Mouse (Mus musculus) forebrain, embryonic 16.5 days (tissue): ENCODE measurements around the gene Arhgap11a. TPM values are rescaled to one million over a fixed set of nuclear protein-coding genes. Genes with fewer than 3 reads are reported as not detected.

Experiments used
- ATAC-seq: fragments of 200-750 bp; cut with Nextera tagmentation; 2 replicates; pipeline ENCODE4 v1.8.0; 2017; ENCODE audit warnings: mild to moderate bottlenecking, moderate library complexity
- H3K27ac ChIP-seq: fragments of 300-500 bp; sonication (generic); 2 replicates; pipeline ENCODE4 v1.5.1; 2014; ENCODE audit warnings: low read length, control low read depth
- H3K27me3 ChIP-seq: fragments of 300-500 bp; sonication (generic); replicated peaks from 2 replicates; pipeline ENCODE4 v1.6.1; 2014; ENCODE audit warnings: low read length; ENCODE audit not compliant: control insufficient read depth, insufficient read depth
- H3K36me3 ChIP-seq: fragments of 300-500 bp; sonication (generic); 2 replicates; pipeline ENCODE4 v1.6.1; 2014; ENCODE audit not compliant: control insufficient read depth, insufficient read depth
- H3K4me1 ChIP-seq: fragments of 300-500 bp; sonication (generic); replicated peaks from 2 replicates; pipeline ENCODE4 v1.6.1; 2014; ENCODE audit warnings: low read length; ENCODE audit not compliant: control insufficient read depth, insufficient read depth
- H3K4me2 ChIP-seq: fragments of 300-500 bp; sonication (generic); 2 replicates; pipeline ENCODE4 v1.6.1; 2014; ENCODE audit warnings: mild to moderate bottlenecking, low read length, control low read depth
- H3K4me3 ChIP-seq: fragments of 300-500 bp; sonication (generic); replicated peaks from 2 replicates; pipeline ENCODE4 v1.5.1; 2014; ENCODE audit warnings: mild to moderate bottlenecking, low read length, control low read depth
- H3K9ac ChIP-seq: fragments of 300-500 bp; sonication (generic); replicated peaks from 2 replicates; pipeline ENCODE4 v1.6.1; 2014; ENCODE audit warnings: low read depth, low read length, control low read depth
- H3K9me3 ChIP-seq: fragments of 300-500 bp; sonication (generic); 2 replicates; pipeline ENCODE4 v1.6.1; 2016; ENCODE audit warnings: low read length; ENCODE audit not compliant: control insufficient read depth
- WGBS: fragments of 180-500 bp; shearing (Covaris S2); extraction: QIAGEN DNeasy Blood & Tissue Kit; methylation state at CpG from one replicate; pipeline ENCODE4 v1.1.7; 2014; 5-methylcytosine and 5-hydroxymethylcytosine counted together
- polyA plus RNA-seq: library from polyadenylated mRNA; unstranded; fragments of >200 nt; fragmentation: Nextera tagmentation; extraction: Ambion mirVana; gene quantifications from 2 replicates; pipeline ENCODE4 v1.2.1, GENCODE M21; 2015

Arhgap11a gene
- 28.1 and 38.4 TPM in 2 replicates for polyA plus RNA-seq

DNA sequence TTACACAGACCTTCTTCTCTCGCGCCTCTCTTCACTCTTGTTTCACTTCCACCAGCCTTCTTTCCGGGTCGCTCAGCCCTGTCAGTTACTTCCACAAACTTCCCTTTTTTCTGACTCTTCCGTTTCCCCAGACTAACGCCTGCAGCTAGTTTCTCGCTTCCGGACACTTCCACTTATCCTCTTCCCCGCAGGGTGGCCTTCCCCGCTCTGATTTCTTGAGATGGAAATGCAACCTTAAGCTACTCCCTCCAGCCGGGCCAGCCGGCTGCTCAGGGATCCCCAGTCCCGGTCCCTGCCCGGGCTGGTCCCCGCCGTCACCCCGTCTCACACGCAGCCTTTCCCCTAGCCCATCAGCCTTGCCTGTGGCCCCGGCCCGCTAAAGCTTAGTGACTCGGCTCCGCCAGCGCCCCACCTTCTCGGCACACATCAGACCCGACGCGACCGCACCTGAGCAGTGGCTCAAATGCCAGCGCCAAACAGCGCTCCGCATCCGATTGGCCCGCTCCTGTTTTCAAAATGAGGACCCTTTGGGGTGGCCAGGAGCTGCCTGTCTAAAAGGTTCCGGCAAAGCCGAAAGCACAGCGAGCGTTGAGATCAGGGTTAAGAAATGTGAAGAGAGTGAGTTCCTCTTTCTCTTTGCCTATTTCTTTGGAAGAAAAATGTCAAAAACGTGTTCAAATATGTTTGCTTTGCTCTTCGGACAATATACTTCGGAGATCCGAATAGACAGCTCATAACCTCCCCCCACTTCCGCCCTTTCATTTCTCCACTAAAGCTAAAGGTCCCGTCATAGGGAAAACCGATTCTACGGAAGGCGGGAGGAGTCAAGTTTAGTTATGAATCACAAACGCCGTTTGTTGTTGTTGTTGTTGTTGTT is at the start of gene Arhgap11a:
Arhgap11a (minus strand) TSS at position 417 of the 877 bp plus-strand sequence.
- Histone ChIP-seq H3K36me3 (no peaks in the 10 kb centered on the region), H3K4me1 (peaks cover 16% of the 10 kb centered on the region)
- WGBS = under 1% methylated on average over 48 of the region's 48 CpGs

DNA sequence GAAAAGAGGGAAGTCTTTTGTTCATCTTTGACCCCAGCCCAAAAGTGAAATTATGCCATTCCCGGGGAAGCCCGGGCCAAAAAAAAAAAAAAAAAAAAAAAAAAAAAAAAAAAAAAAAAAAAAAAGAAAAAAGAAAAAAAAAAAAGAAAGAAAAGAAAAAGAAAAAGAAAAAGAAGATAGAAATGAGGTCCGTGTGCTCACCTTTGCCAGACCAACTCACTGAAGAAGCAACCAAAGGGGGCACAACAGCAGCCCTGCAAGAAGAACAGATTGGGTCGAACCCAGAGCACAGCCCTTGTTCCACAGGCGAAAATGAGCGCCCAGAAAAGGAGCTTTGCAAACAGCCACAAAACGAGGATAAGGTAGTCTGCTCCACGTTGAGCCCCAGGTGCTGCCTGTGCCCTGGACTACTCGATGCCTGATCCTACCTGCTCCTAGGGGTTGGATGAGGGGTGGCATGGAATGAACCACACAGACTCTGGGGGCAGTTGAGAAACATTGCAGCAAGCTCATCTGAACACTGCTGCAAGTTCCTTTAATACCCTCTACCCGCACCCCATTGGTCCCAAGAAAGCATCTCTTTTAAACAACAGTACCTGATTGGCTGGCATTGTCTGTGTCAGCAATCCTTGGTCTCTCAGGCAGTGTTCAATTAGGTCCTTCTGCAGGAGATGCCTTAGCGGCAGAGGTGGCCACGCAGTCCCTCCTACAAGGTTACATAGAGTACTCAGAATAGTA is 45.1 kb upstream of the Arhgap11a start:
- no peak for ATAC-seq
- Histone ChIP-seq H3K4me3 (no peak overlapping the region), H3K27ac (no peak overlapping the region), H3K36me3 (no peaks in the 10 kb centered on the region), H3K9ac (no peak overlapping the region), H3K4me2 (no peak overlapping the region), H3K9me3 (no peaks in the 10 kb centered on the region), H3K4me1 (no peaks in the 10 kb centered on the region), H3K27me3 (no peaks in the 10 kb centered on the region)
- 81% methylated on average over 10 of the region's 12 CpGs for WGBS

More for the DNA sequence above, at the start of gene Arhgap11a:
- Histone ChIP-seq H3K27ac (peak within 1 kb of the TSS; percentile 84), H3K4me3 (peak within 1 kb of the TSS; percentile 85), H3K4me2 (peak within 1 kb of the TSS; percentile 94), H3K9me3 (no peaks in the 10 kb centered on the region), H3K9ac (peak within 1 kb of the TSS; percentile 70), H3K27me3 (no peaks in the 10 kb centered on the region)
- peak; percentile 97 for ATAC-seq

DNA sequence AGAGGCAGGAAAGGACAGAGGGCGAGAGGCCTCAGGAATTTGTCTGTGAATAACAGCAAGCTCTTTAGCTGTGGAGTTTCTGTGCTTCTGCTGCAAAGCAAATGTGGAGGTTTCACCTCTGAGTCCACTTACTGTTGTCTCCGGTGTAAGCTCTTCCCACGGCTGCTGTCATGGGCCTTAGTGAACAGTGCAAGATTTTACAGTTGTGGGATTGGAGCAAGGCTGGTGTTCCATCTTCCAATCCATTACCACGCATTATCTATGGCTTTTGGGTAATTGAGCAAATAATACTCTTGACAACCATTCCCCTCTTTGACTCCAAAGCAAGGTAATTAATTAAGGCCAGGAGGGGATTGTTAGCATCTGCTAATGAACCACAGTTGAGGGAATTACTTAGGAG is 38.7 kb upstream of the Arhgap11a start:
- Histone ChIP-seq H3K9me3 (no peaks in the 10 kb centered on the region), H3K4me1 (no peaks in the 10 kb centered on the region), H3K36me3 (no peaks in the 10 kb centered on the region), H3K27ac (no peak overlapping the region), H3K9ac (no peak overlapping the region), H3K4me2 (no peak overlapping the region), H3K4me3 (no peak overlapping the region), H3K27me3 (no peaks in the 10 kb centered on the region)
- no peak for ATAC-seq
- 71% methylated on average over 4 of the region's 4 CpGs for WGBS

DNA sequence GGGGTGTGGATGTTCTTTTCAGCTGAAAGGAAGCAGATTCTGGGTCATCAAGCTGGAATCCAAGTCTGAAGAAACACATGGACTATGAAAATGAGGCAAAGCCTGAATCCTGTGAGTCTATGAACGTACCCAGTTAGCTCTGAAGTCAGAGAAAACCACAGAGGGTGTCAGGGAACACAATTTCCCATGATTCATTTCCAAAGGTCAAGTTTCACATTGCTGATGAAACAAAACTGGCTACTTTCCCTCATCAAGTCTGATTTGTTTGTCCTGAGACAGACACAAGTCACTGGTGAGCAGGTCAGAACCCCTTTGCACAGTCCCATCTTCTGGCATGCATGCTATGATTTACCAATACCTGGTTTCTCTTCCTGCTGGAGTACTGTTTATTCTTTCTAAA is 37.6 kb upstream of the Arhgap11a start:
- Histone ChIP-seq H3K27ac (no peak overlapping the region), H3K9me3 (no peaks in the 10 kb centered on the region), H3K4me3 (no peak overlapping the region), H3K36me3 (no peaks in the 10 kb centered on the region), H3K4me1 (no peaks in the 10 kb centered on the region), H3K9ac (no peak overlapping the region), H3K4me2 (no peak overlapping the region), H3K27me3 (no peaks in the 10 kb centered on the region)
- 65% methylated on average over 1 of the region's 1 CpGs for WGBS
- no peak for ATAC-seq

DNA sequence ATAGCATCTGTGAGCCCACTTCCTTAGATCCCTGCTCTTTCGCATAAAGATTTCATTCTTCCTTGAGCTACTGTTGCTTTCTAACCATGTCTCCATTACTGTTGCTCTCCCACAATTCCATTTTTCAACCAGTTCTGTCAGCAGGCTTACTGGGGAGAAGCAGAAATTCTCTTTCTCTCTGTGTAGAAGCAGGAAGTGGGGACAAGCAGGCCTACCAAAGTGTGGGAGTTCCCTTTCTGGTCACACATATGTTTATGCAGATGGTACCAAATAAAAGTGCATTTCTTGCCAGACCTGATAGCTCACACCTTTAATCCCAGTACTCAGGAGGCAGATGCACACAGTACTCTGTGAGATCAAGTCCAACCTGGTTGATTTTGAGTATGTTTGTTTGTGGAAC is 21.7 kb upstream of the Arhgap11a start:
- no peak for ATAC-seq
- no peak overlapping the region for H3K4me2 ChIP-seq
- H3K27ac ChIP-seq = no peak overlapping the region
- 87% methylated on average over 1 of the region's 1 CpGs for WGBS
- H3K27me3 ChIP-seq = no peaks in the 10 kb centered on the region
- H3K36me3 ChIP-seq = no peaks in the 10 kb centered on the region
- no peaks in the 10 kb centered on the region for H3K4me1 ChIP-seq
- no peak overlapping the region for H3K9ac ChIP-seq
- no peaks in the 10 kb centered on the region for H3K9me3 ChIP-seq
- no peak overlapping the region for H3K4me3 ChIP-seq

DNA sequence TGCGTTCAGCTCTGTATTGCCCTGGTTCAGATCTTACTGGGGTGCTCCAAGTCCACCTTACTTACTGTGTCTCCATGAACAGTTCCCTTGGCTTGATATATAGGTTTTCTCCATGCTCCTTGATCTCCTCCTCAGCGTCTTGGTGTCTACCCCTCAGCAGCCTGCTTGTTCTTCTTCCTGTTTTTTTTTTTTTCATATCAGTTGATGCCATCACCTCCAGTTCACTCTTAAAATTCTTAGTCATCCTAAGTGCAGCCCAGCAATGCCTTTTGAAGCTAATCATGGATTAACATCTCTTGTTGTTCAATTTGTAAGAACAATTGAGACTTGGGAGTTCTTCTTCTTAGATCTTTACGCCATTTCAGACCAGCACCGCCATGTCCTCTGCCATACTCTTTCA is 19.9 kb upstream of the Arhgap11a start:
- 78% methylated on average over 4 of the region's 4 CpGs for WGBS
- no peak for ATAC-seq
- Histone ChIP-seq H3K4me3 (no peak overlapping the region), H3K36me3 (no peaks in the 10 kb centered on the region), H3K27ac (no peak overlapping the region), H3K9ac (no peak overlapping the region), H3K27me3 (no peaks in the 10 kb centered on the region), H3K9me3 (no peaks in the 10 kb centered on the region), H3K4me2 (no peak overlapping the region), H3K4me1 (no peaks in the 10 kb centered on the region)

DNA sequence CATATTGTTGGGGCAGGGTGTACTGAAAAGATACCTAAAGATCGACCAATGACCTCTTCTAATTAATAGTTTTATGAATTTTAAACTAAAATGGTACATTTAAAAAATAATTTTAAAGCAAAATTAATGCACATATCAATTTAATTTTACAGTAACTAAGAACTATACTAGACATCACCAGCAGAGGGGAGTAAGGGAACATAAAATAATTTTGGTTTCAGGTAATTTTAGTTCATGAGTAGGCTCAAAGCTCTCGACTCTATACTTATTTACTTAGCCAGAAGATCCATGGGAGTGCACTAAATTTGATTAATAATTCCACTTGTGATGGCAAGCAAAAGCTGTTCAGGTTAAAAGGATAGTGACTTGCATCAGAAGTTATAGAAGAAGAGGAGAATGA is 17.7 kb upstream of the Arhgap11a start:
- Histone ChIP-seq H3K4me1 (no peaks in the 10 kb centered on the region), H3K36me3 (no peaks in the 10 kb centered on the region), H3K9ac (no peak overlapping the region), H3K27me3 (no peaks in the 10 kb centered on the region), H3K4me2 (no peak overlapping the region), H3K4me3 (no peak overlapping the region), H3K9me3 (no peaks in the 10 kb centered on the region), H3K27ac (no peak overlapping the region)
- 49% methylated on average over 2 of the region's 2 CpGs for WGBS
- ATAC-seq = no peak

DNA sequence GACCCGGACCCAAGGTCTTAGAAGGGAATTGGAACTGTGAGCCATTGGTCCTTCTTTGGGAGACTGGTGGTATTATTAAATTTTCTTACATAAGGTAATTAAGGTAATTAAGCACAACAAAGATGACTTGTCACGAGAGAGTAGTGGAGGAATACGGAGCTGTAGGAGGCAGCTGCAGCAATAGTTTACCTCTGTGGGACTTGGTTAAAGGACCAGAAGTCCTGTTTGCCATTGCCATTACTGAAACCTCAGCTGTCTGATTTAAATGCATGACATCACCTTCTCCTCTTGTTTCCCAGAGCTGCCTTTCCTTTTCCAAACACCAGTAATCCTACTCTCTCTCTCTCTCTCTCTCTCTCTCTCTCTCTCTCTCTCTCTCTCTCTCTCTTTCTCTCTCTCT is 680 bp upstream of the Arhgap11a start:
- no peaks in the 10 kb centered on the region for H3K9me3 ChIP-seq
- H3K27me3 ChIP-seq = no peaks in the 10 kb centered on the region
- ATAC-seq = peak; percentile 72
- H3K4me1 ChIP-seq = peaks cover 16% of the 10 kb centered on the region
- H3K4me2 ChIP-seq = peak overlapping the region; percentile 94
- WGBS = 0% methylated on average over 3 of the region's 3 CpGs
- H3K9ac ChIP-seq = peak overlapping the region; percentile 70
- peak overlapping the region; percentile 52 for H3K27ac ChIP-seq
- peak overlapping the region; percentile 85 for H3K4me3 ChIP-seq
- H3K36me3 ChIP-seq = no peaks in the 10 kb centered on the region

DNA sequence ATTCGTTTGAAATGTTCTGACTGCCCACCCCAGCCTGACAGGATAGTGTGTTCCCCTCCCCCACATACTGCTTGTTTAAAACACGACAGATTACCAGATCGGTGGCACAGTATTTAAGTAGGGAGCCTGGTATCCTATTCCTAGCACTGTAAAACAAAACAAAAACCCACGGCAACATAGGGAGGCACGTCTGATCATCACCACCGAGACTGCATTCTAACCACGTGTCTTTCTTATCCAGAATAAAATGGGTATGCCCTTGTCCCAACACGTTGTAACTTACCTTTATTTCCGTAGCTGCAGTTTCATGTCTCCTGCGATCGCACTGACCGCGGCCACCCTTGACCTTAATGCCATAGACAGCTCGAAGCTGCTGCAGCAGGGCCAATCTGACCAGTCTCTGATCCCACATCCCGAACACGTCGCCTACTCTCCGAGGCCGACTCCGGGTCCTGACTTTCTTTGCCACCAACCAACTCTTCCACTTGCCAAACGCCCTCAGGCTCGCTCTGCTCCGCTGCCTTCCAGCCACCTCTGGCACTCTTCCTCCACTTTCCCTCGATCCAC is 700 bp downstream of the Arhgap11a start:
- H3K9me3 ChIP-seq = no peaks in the 10 kb centered on the region
- no peaks in the 10 kb centered on the region for H3K36me3 ChIP-seq
- no peaks in the 10 kb centered on the region for H3K27me3 ChIP-seq
- H3K9ac ChIP-seq = peak overlapping the region; percentile 70
- peaks cover 16% of the 10 kb centered on the region for H3K4me1 ChIP-seq
- WGBS = under 1% methylated on average over 24 of the region's 24 CpGs
- peak overlapping the region; percentile 94 for H3K4me2 ChIP-seq
- H3K4me3 ChIP-seq = peak overlapping the region; percentile 85
- H3K27ac ChIP-seq = no peak overlapping the region
- ATAC-seq = no peak
